Comparison of ENCODE assay signal across 16 mouse cellular contexts in genomic region chr2:137662216-137662615, GRCm38 (mm10).
DNase-seq lines count a peak whose midpoint lies in the region; ATAC-seq and TF ChIP-seq lines count a peak whose summit lies in the region.
"Had no signal": no experiment of that assay in that cellular context is flagged by ENCODE, and none has a peak within 500 bp of the region (broad histone marks: within the 10 kb centered on the region; RNA-seq: fewer than 3 reads in every experiment).

No protein-coding gene starts in this region.

- no peak for TF ChIP-seq CTCF in Patski (IDR thresholded peaks at IDR 0.05)

- CTCF ChIA-PET in Patski (lab: Charles Lee): interaction anchor here (0.7 to 1.3 kb wide), 3 partner anchors 30 to 548 kb away, joined by 3 to 5 read pairs (median 3); no protein-coding TSS in a partner anchor

- DNase-seq in adrenal gland, postnatal 36 days: peak; percentile 15 to 23
- DNase-seq in adrenal gland, postnatal 25 days: no peak
- DNase-seq in NIH3T3 (ENCODE audit: low read depth): peak; percentile 7
- DNase-seq in Patski (ENCODE audit: low read depth, low spot score): no peak
- DNase-seq in telencephalon, adult 2 months (ENCODE audit: low read depth, low spot score): peak; percentile 17
- DNase-seq in layer of hippocampus, adult 9-10 months (ENCODE audit: low spot score): no peak
- DNase-seq: cerebellum, adult 18-20 months; cerebellum, adult 9-11 months; cerebellum, postnatal 36 days; gastrocnemius, postnatal 36 days; kidney, adult 2 months had no signal

- no peaks in the 10 kb centered on the region for H3K27me3 ChIP-seq in Patski
- H3K27me3 ChIP-seq: embryonic facial prominence, embryonic 13.5 days; forebrain, embryonic 15.5 days; heart, embryonic 13.5 days; hindbrain, embryonic 15.5 days had no signal

- in situ Hi-C loops in Patski (cut with MboI; ENCODE audit: low pct_unique_long_range_greater_than_20kb): loop anchor here (10.0 kb wide), 1 partner anchor 53 kb away; no protein-coding TSS in a partner anchor

- POLR2A ChIA-PET in Patski (lab: Charles Lee): interaction anchor here (0.7 kb wide), 1 partner anchor 70 kb away, joined by 3 read pairs; no protein-coding TSS in a partner anchor

- ATAC-seq in Patski: peak; percentile 64
- ATAC-seq: forebrain, embryonic 15.5 days; intestine, embryonic 16.5 days had no signal

Comparison
In these comparisons a context has a peak if more than half of its experiments do, and no peak if none do; other contexts are left out.
1. DNase-seq: peak in adrenal gland, postnatal 36 days (2 of 2), NIH3T3 (single experiment) and telencephalon, adult 2 months (single experiment); none in adrenal gland, postnatal 25 days (single experiment), Patski (single experiment) and layer of hippocampus, adult 9-10 months (single experiment).